Mouse (Mus musculus) megakaryocyte, embryonic 14.5 days (primary cell): ENCODE measurements around the gene Palb2. TPM values are rescaled to one million over a fixed set of nuclear protein-coding genes. Genes with fewer than 3 reads are reported as not detected.

ENCODE experiments used
- H3K27me3 ChIP-seq: replicated peaks from 2 replicates; pipeline ENCODE3; 2012; ENCODE audit warnings: inconsistent platforms
- H3K36me3 ChIP-seq: replicated peaks from 2 replicates; pipeline ENCODE3; 2012; ENCODE audit warnings: low read length, inconsistent platforms, mixed read lengths
- H3K4me1 ChIP-seq: 2 replicates; pipeline ENCODE4 v1.6.1; 2012; ENCODE audit warnings: inconsistent platforms
- H3K4me3 ChIP-seq: replicated peaks from 2 replicates; pipeline ENCODE3; 2012; ENCODE audit warnings: moderate library complexity, mild to moderate bottlenecking, inconsistent platforms
- H3K9me3 ChIP-seq: 2 replicates; pipeline ENCODE4 v1.6.1; 2012; ENCODE audit warnings: inconsistent platforms
- FLI1 ChIP-seq: IDR thresholded peaks from 2 replicates; pipeline ENCODE4 v1.6.1; 2012; ENCODE audit warnings: low read length, inconsistent platforms, mixed read lengths
- GATA1 ChIP-seq: IDR thresholded peaks from 3 replicates; pipeline ENCODE4 v1.6.1; 2012; ENCODE audit warnings: mixed read lengths, low read length, inconsistent platforms, borderline replicate concordance
- polyA plus RNA-seq: library from polyadenylated mRNA; stranded (reverse); fragments of >175 nt; gene quantifications from 2 replicates; pipeline ENCODE4 v1.2.3, GENCODE M21; 2012; ENCODE audit warnings: low replicate concordance; ENCODE audit not compliant: insufficient read depth

Gene Palb2
- polyA plus RNA-seq, 1 experiment: 0.50 TPM

DNA sequence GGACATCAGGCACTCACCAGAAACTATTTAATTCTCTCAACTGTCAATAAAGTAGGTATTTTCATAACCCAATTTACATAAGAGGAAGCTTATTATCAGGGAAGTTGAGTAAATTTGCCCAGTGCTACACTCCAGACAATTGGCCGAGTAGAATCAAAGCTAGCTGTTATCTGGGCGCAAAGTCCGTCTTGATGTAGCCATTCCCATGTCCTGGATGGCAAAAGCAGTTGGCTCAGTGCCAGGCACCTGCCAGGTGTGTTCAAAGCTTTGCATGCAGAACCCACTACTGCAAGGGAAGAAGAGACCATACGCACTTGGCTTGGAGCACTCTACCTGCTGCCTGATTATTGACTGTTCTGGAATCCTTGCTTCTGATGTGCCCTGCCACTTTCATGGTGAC, 19.7 kb upstream of the Palb2 start:
- H3K36me3 ChIP-seq: peaks cover 80% of the 10 kb centered on the region

DNA sequence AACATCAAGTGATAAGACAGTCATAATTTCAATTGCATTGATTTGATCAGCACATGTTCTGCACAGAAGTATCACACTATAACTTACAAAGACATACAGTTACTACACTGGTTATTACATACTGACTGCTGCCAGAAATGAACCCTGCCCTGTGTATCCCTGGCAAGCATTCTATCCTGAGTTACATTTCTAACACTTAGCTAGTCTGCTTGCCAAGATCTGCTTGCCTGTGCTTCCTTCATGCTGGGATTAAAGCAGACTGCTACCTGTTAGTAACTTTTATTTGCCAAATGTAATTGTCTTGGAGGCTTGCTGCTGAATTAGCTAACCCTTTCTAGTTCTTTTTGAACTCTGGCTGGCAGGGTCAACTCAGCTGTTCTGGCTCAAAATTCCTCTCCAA, 8.2 kb upstream of the Palb2 start:
- peaks cover 9% of the 10 kb centered on the region for H3K4me1 ChIP-seq
- no peaks in the 10 kb centered on the region for H3K27me3 ChIP-seq
- H3K36me3 ChIP-seq: peaks cover 96% of the 10 kb centered on the region
- TF ChIP-seq GATA1 (no peak), FLI1 (no peak)
- H3K9me3 ChIP-seq: no peaks in the 10 kb centered on the region
- no peak overlapping the region for H3K4me3 ChIP-seq

More for the DNA sequence above, 19.7 kb upstream of the Palb2 start:
- Histone ChIP-seq H3K4me1 (peaks cover 25% of the 10 kb centered on the region), H3K4me3 (no peak overlapping the region), H3K27me3 (no peaks in the 10 kb centered on the region), H3K9me3 (no peaks in the 10 kb centered on the region)
- no peak for TF ChIP-seq GATA1

DNA sequence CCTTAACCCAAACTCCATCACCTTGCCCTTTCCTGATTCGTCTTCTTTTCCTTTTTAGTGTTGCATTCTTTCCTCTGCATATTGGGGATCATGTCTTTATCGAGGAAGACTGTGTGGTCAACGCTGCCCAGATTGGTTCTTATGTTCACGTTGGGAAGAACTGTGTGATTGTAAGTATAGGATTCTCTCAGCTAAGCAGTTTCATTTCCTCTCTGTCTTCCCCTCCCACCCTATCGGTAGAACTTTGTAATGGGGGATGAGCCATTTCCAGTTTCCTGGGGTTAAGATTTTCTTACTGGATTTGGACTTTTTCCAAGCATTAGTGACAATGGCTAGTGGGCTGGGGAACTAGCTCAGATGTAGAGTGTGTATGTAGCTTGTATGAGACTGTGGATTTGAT, 5.4 kb upstream of the Palb2 start:
- TF ChIP-seq FLI1 (no peak), GATA1 (no peak)
- no peak overlapping the region for H3K4me3 ChIP-seq
- H3K36me3 ChIP-seq: peaks cover 85% of the 10 kb centered on the region
- no peaks in the 10 kb centered on the region for H3K9me3 ChIP-seq
- peaks cover 23% of the 10 kb centered on the region for H3K4me1 ChIP-seq
- H3K27me3 ChIP-seq: no peaks in the 10 kb centered on the region

DNA sequence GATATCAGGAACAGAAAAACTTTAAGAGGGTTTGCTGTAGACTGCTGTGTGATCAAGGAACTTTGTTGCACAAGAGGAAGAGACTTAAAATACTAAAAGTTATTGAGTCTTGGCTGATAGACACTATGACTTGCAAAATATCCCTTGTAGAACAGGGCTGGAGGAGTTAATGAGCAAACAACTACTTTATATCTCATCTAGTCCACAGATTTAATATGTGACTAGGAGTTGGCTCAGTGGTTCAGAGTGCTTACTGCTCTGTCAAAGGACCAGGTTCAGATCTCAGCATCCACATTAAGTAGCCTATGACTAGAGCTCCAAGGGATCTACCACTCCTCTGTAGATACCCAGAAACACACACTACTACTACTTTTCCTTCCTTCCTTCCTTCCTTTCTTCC, 4.3 kb upstream of the Palb2 start:
- TF ChIP-seq GATA1: no peak
- no peak for TF ChIP-seq FLI1
- Histone ChIP-seq H3K36me3 (peaks cover 73% of the 10 kb centered on the region), H3K27me3 (no peaks in the 10 kb centered on the region), H3K9me3 (no peaks in the 10 kb centered on the region), H3K4me1 (peaks cover 23% of the 10 kb centered on the region), H3K4me3 (no peak overlapping the region)

DNA sequence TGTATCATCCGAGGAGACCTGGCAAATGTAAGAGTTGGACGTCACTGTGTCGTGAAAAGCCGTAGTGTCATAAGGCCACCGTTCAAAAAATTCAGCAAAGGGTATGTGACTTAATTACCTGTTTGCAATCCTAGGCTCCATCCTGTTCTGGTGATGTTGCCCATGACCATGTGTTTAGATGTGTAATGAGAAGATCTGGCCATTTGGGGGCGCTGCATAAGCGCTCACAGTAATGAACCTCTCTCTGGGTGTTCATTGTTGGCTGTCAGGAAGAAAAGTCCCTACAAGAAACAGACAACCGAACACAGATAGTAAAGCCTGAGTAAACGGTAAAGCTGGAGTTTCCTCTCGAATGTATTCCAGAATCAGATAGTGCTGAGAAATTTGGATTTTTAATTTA, 2.3 kb upstream of the Palb2 start:
- Histone ChIP-seq H3K36me3 (peaks cover 57% of the 10 kb centered on the region), H3K9me3 (no peaks in the 10 kb centered on the region)

DNA sequence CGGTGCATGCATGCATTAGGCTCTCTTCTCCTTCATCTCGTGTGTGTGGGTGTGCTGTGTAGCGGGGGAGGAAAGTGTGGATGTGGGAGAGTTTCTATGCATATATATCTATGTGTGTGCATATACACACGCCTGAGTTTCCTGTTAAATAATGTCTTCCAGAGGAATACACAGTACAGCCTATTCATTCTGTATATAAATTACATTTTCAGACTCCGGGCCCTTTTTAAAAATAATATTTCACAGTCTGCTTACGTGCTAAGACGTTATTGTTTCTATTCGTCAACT, 497 bp upstream of the Palb2 start:
- no peak for TF ChIP-seq FLI1
- no peak for TF ChIP-seq GATA1
- Histone ChIP-seq H3K27me3 (no peaks in the 10 kb centered on the region), H3K9me3 (no peaks in the 10 kb centered on the region), H3K4me1 (peaks cover 42% of the 10 kb centered on the region), H3K36me3 (peaks cover 56% of the 10 kb centered on the region), H3K4me3 (peak overlapping the region; percentile 97)

More for the DNA sequence above, 2.3 kb upstream of the Palb2 start:
- TF ChIP-seq GATA1 (no peak), FLI1 (no peak)
- Histone ChIP-seq H3K4me3 (no peak overlapping the region), H3K4me1 (peaks cover 42% of the 10 kb centered on the region), H3K27me3 (no peaks in the 10 kb centered on the region)

DNA sequence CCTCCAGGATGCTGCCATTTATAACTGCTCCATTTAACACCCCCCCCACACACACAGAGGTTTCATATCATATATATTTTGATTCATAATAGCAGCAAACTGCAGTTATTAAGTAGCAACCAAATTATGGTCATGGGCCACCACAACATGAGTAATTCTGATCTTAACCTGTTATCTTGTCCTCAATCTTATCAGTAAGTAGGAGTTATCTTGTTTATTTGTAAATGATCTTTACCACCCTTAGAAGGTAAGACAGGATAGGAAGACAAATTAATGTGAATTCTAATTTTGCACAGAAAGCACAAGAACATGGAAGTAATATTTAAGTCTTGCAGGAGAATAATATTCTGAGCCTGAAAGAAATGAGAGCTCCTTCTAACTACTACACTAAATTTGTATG, 951 bp downstream of the Palb2 start:
- TF ChIP-seq GATA1: 0 out of 3 replicates have a peak, but pooled peaks have one; percentile 12
- no peak for TF ChIP-seq FLI1

DNA sequence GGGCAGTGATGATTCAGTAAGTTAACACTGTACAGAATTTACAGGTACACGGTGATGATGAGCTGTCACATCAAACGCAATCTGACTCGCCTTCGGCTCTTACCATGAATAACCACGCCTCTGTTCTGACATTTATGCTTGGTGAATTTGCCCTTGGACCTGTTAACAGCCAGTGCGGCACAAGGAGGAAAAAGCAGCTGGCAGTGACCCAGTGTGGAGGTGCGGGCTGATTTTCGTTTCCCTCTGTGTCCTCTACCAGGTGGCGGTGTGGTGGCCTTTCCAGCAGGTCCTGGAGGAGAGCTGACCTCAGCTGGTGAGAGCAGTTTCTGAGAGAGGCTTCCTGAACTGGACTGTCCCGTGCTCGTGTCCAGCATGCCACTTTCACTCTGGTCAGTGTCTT, 5.8 kb downstream of the Palb2 start:
- TF ChIP-seq GATA1 (no peak), FLI1 (no peak)
- no peaks in the 10 kb centered on the region for H3K9me3 ChIP-seq
- H3K36me3 ChIP-seq: peaks cover 83% of the 10 kb centered on the region
- peaks cover 33% of the 10 kb centered on the region for H3K4me1 ChIP-seq
- H3K4me3 ChIP-seq: no peak overlapping the region
- H3K27me3 ChIP-seq: no peaks in the 10 kb centered on the region

More for the DNA sequence above, 951 bp downstream of the Palb2 start:
- no peaks in the 10 kb centered on the region for H3K27me3 ChIP-seq
- H3K4me1 ChIP-seq: peaks cover 39% of the 10 kb centered on the region
- H3K4me3 ChIP-seq: peak overlapping the region; percentile 97
- peaks cover 57% of the 10 kb centered on the region for H3K36me3 ChIP-seq
- no peaks in the 10 kb centered on the region for H3K9me3 ChIP-seq

DNA sequence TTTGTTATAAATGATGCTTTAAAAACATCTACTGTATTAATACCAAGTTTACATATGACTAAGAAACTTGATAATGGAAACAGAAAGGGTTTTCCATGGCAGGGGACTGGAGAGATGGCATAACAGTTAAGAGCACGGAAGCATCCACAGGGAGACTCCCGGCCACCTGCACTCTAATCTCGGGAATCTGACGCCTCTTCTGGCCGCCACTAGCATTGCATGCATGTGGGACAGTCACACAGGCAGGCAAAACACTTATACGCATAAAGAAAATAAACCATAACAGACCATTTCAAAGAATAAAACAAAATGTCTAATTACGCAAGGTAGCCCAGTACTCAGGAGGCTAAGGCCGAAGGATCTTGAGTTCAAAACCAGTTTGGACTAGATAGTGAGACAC, 7.1 kb downstream of the Palb2 start:
- H3K4me3 ChIP-seq: no peak overlapping the region
- peaks cover 20% of the 10 kb centered on the region for H3K4me1 ChIP-seq
- TF ChIP-seq GATA1 (no peak), FLI1 (no peak)
- no peaks in the 10 kb centered on the region for H3K27me3 ChIP-seq
- peaks cover 95% of the 10 kb centered on the region for H3K36me3 ChIP-seq
- H3K9me3 ChIP-seq: no peaks in the 10 kb centered on the region

DNA sequence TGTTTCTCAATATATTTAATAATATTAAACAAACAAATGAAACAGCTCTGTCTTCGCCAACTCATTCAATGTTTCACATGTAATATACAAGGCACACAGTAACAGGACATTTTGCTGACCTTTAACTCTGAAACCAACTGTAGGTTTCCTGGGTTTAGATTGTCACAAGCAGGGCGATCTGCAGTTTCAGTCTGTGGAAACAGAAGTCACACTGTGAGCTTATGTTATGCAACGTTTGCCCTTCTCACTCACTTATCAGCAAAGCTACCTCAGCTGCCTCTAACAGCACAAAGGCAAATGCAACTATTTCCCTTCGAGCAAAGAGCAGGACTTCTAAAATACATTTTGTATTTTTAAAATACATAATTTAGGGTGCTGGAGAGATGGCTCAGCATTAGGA, 9.3 kb downstream of the Palb2 start:
- Histone ChIP-seq H3K27me3 (no peaks in the 10 kb centered on the region), H3K4me1 (peaks cover 8% of the 10 kb centered on the region), H3K9me3 (no peaks in the 10 kb centered on the region), H3K4me3 (no peak overlapping the region), H3K36me3 (peaks cover 94% of the 10 kb centered on the region)
- TF ChIP-seq GATA1 (no peak), FLI1 (no peak)

DNA sequence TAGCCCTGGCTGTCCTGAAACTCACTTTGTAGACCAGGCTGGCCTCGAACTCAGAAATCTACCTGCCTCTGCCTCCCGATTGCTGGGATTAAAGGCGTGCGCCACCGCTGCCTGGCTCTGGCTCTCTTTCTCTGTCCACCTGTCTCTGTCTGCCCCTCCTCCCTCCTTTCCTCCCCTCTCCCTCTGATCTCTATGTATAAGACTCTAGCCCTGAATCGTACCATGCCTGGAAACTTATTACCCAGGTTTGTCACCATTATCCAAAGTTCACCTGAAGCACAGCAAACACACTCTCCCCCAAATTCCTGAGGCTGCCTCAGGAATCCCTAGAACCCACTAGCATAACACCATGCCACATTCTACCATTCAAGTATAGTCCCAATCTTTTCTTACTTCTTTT, 24.6 kb downstream of the Palb2 start:
- peaks cover 63% of the 10 kb centered on the region for H3K36me3 ChIP-seq
- TF ChIP-seq GATA1: no peak
- TF ChIP-seq FLI1: no peak
- H3K4me1 ChIP-seq: peaks cover 5% of the 10 kb centered on the region
- H3K27me3 ChIP-seq: no peaks in the 10 kb centered on the region
- H3K4me3 ChIP-seq: no peak overlapping the region
- H3K9me3 ChIP-seq: no peaks in the 10 kb centered on the region
